Mouse (Mus musculus) mesoderm, embryonic 11.5 days (tissue): ENCODE data around the gene Ahnak2.

Experiments used
- DNase-seq: peaks from one replicate; pipeline ENCODE4 v3.0.0-alpha.2; 2012; ENCODE audit warnings: low read depth, low spot score

The Ahnak2 gene

GRCm38 (mm10) chr12:112734881-112735655 lies 67.4 kb downstream of the Ahnak2 start:
- no peak for DNase-seq

DNA sequence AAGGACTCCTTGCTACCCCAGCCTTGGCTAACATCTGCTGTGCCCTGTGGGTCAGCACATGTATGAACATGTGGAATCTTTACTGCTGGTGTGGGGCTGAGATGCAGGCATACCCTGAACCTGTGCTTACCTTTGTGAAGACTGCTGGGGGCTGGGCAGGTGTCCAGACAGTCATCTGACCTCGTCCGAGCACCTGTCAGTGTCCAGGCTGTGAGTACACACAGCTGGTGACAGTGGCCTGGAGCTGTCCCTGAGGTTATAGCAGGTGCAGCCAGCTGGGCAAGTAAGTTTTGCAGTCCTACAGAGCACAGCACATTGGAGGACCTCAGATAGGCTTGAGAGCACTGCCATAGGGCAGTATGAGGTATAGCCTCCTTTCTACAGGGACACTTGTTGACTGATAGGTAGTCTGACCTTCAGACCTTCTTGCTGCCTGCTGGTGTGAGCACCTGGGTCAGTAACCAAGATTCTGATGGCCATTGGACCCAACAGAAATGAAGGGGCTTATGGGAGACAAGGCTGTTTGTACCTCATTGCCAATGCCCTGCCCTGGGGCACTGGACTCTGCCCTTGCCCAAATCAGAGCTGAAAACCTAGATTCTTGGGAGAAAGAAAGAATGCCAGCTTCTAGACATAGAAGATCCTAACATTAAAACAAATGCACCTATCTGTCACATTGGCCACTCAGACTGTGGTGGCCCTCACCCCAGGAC lies 68.2 kb downstream of the Ahnak2 start:
- DNase-seq: no peak

DNA sequence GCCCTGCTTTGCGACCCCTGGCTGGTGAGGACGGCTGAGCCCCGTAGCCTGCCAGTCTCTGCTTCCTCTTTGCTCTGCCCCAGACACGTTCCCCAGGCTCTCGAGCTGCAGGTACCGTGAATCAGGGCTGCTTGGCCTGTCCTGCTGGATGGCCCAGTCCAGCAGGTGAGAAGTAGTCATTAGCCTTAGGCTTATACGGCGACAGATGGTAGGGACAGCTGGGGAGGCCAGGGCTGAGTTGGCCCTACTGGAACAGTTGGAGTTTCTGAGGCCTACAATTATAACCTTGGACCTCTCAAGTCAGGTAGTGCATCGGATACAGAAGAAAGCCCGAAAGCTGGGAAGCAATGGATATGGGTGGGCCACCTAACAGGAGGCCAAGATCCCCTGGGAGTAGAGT lies 69.9 kb downstream of the Ahnak2 start:
- no peak for DNase-seq

DNA sequence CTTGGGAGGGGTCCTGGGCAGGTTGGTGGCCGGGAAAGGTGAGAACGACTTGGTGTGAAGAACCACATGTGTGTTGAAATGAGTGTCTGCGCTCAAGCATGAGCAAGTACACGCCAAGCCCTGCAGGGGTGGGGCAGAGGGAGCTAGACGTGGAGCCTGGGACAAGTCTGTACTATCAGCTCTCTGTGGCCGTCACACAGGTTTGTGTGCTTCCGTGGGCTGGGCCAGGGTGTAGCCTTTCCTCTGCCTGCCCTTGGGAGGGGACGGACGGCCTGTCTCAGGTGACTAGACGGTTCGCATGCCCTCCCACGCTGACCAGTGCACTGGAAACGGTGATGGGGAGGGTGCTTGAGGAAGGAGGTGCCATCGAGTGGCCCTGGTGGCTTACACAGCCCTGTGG lies 71.6 kb downstream of the Ahnak2 start:
- no peak for DNase-seq

DNA sequence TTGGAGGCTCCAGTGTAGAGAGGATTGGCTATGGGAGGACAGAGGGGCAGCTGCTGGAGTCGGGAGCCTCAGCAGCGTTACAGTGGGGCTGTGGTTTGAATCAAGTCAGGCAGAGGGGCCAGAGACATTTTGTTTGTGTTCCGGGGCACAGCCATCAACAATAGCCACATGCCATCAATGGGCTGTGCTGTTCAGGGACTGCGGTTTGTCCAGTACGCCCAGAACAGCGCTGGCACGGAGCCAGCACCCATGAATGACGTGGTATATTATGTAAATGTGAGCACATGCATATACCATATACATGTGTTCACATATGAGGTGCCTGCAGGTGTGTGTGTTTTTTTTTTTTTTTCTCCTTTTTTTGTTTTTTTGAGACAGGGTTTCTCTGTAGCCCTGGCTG lies 74.7 kb downstream of the Ahnak2 start:
- DNase-seq: no peak

DNA sequence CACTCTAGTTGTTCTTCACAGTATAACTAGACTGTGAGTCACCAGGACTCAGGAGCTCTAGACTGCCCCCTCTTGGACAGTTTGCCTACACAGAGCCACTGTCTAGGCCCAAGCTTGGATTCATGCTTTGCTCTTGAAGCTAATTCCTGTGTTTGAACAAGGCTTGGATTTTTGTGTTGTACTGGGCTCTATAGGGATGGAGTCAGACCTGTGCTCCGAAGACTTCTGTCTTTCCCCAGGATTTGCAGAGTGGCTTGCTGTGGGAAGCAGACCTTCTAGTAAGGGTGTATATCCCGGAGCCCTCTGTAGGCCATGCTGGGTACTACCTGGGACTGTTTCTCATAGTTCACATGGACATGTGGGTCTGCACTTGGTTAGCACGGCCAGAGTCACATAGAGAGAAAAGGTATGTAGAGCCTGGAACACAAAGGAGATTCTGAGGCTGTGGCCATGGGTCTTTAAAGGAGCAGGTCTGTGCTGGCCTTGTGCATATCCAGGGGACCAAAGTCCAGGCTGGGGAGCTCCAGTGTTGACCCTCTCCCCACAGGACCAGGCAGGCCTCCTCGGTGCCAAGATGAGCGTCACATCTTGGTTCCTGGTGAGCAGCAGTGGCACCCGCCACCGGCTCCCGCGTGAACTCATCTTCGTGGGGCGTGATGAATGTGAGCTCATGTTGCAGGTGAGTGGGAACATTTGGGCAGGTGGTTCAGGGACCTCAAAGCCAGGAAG lies 78.2 kb downstream of the Ahnak2 start:
- peak; percentile 76 for DNase-seq

- no peak for DNase-seq
These were observed 79.0 kb downstream of the Ahnak2 start for GRCm38 (mm10) chr12:112723445-112723844.

- no peak for DNase-seq
These were observed 79.5 kb downstream of the Ahnak2 start for GRCm38 (mm10) chr12:112723028-112723330.

DNA sequence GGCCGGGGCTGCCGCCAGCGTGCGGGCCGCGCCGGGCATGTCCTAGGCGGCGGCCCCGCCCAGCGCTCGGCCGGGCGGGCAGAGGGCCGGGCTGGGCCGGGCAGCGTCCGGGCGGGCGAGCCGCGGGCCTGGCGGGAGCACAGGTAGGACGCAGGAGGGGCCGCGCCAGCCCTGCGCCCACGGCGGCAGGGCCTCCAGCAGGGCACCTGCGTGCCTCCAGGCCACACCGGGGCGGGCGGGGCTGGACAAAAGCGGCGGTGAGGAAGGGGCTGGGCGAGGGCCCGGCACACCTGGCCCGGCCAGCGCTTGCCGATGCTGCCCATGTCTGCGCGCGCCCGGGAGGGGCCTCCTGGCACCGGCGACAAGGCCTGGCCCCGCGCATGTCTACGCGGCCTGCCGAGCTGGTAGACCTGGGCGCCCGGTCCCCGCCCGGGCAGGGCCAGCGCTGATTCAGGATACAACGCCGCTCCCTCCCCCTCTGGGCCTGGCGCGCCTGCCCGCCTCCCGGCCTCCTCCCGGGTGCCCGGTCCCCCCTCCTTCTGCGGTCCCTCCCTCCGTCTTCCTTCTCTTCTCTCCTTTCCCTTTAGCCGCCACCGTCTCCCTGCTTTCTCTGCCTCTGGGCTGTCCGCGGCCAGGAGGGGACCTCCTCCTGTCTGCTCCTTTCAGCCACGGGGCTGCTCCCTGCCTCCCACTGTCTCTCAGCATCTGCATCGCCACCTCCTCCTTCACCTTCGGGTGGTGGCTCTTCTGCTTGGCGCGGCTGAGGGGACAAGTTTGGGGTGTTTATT lies 80.0 kb downstream of the Ahnak2 start:
- no peak for DNase-seq
